17 mouse cellular contexts compared by ENCODE assay signal in genomic region chr5:71665593-71665992, GRCm38 (mm10). TPM values are rescaled to one million over a fixed set of nuclear protein-coding genes. Genes with fewer than 3 reads are reported as not detected.
DNase-seq lines count a peak whose midpoint lies in the region; TF ChIP-seq lines count a peak whose summit lies in the region.
"Had no signal": no experiment of that assay in that cellular context is flagged by ENCODE, and none has a peak within 500 bp of the region (broad histone marks: within the 10 kb centered on the region; RNA-seq: fewer than 3 reads in every experiment).

No protein-coding gene starts in this region.

- H3K27ac ChIP-seq in heart, embryonic 10.5 days: no peak overlapping the region
- no peak overlapping the region for H3K27ac ChIP-seq in left cerebral cortex, adult 2 months
- H3K27ac ChIP-seq: embryonic facial prominence, embryonic 13.5 days; hindbrain, embryonic 10.5 days; neural tube, embryonic 13.5 days had no signal

- no peaks in the 10 kb centered on the region for H3K36me3 ChIP-seq in heart, embryonic 10.5 days
- H3K36me3 ChIP-seq: embryonic facial prominence, embryonic 13.5 days; hindbrain, embryonic 10.5 days; neural tube, embryonic 13.5 days had no signal

- intact Hi-C loops in left cerebral cortex, adult 2 months (cut with DNase I): loop anchor here (2.0 kb wide), 1 partner anchor 163 kb away; no protein-coding TSS in a partner anchor

- no peaks in the 10 kb centered on the region for H3K9me3 ChIP-seq in heart, embryonic 10.5 days
- H3K9me3 ChIP-seq: embryonic facial prominence, embryonic 13.5 days; hindbrain, embryonic 10.5 days; neural tube, embryonic 13.5 days had no signal

- no peaks in the 10 kb centered on the region for H3K27me3 ChIP-seq in heart, embryonic 10.5 days (ENCODE audit: insufficient read depth, poor library complexity, severe bottlenecking)
- H3K27me3 ChIP-seq: embryonic facial prominence, embryonic 13.5 days; neural tube, embryonic 13.5 days had no signal

- TF ChIP-seq CTCF in left cerebral cortex, adult 2 months (IDR thresholded peaks at IDR 0.05): peak; percentile 51

- DNase-seq in heart, adult 11 months: peak; percentile 39
- DNase-seq in heart, embryonic 10.5 days (ENCODE audit: low spot score): no peak
- no peak for DNase-seq in left cerebral cortex, adult 2 months (ENCODE audit: extremely low spot score in 1 of 2, low spot score in 2 of 2)
- DNase-seq in left cerebral cortex, adult 11 months (ENCODE audit: low spot score): no peak
- DNase-seq in right cerebral cortex, postnatal 10 days (ENCODE audit: low spot score in 2 of 2): peak; percentile 26 to 45
- no peak for DNase-seq in right cerebral cortex, postnatal 36 days (ENCODE audit: low spot score in 2 of 2)
- DNase-seq in retina, embryonic 14.5 days (ENCODE audit: low spot score): no peak
- DNase-seq: cerebellum, adult 8-10 months; gastrocnemius, postnatal 14 days; kidney, adult 8-10 months; kidney, postnatal 14 days; lung, adult 18-20 months; lung, postnatal 14 days had no signal

- no peak overlapping the region for H3K4me3 ChIP-seq in heart, embryonic 10.5 days
- no peak overlapping the region for H3K4me3 ChIP-seq in left cerebral cortex, adult 2 months
- H3K4me3 ChIP-seq: embryonic facial prominence, embryonic 13.5 days; hindbrain, embryonic 10.5 days; neural tube, embryonic 13.5 days had no signal

- 64% methylated on average over 4 of the region's 4 CpGs for WGBS in heart, embryonic 10.5 days

- no peaks in the 10 kb centered on the region for H3K4me1 ChIP-seq in heart, embryonic 10.5 days
- H3K4me1 ChIP-seq: embryonic facial prominence, embryonic 13.5 days; hindbrain, embryonic 10.5 days; neural tube, embryonic 13.5 days had no signal

RNA-seq across cellular contexts. Expression of gene Gabra4, which starts 7.5 kb away (rescaled TPM):
- polyA plus RNA-seq in heart, embryonic 10.5 days (2016; fragmentation: Nextera tagmentation; extraction: Ambion mirVana): 4.9 and 7.4 TPM in 2 replicates
- total RNA-seq in left cerebral cortex, adult 2 months (2021): 100 to 1,000 TPM in 1 of 2 experiments, 10 to 100 TPM in 1; 93.8 to 117 TPM
- total RNA-seq: megakaryocyte, adult 5-6 weeks had no signal

RNA-seq across cellular contexts. Expression of gene Gabrb1, which starts 7.7 kb away (rescaled TPM):
- polyA plus RNA-seq in heart, embryonic 10.5 days (2016; fragmentation: Nextera tagmentation; extraction: Ambion mirVana): 0.30 and 0.92 TPM in 2 replicates
- 10 to 100 TPM; 92.5 to 95.1 TPM for total RNA-seq in left cerebral cortex, adult 2 months (2021)

Comparison
In these comparisons a context has a peak if more than half of its experiments do, and no peak if none do; other contexts are left out.
1. DNase-seq: peak in heart, adult 11 months (single experiment) and right cerebral cortex, postnatal 10 days (2 of 2); none in heart, embryonic 10.5 days (single experiment), left cerebral cortex, adult 2 months (0 of 2), left cerebral cortex, adult 11 months (single experiment), right cerebral cortex, postnatal 36 days (0 of 2) and retina, embryonic 14.5 days (single experiment).